Mouse (Mus musculus) heart, postnatal 4 days (tissue): ENCODE measurements at regions not wholly inside any gene's neighbourhood (a gene's known extent, or its start where the extent isn't known, plus 50 kb on each side); places are given as distances from the start of the nearest gene placed in this dataset.

Experiments
- DNase-seq: peaks from one replicate; pipeline ENCODE4 v3.0.0; 2021

GRCm38 (mm10) chrX:9738904-9739303, 76.1 kb upstream of the Dynlt3 start:
- DNase-seq: no peak

- no peak for DNase-seq
Measured at GRCm38 (mm10) chrX:9742518-9742917, 79.7 kb upstream of the Dynlt3 start.

DNA sequence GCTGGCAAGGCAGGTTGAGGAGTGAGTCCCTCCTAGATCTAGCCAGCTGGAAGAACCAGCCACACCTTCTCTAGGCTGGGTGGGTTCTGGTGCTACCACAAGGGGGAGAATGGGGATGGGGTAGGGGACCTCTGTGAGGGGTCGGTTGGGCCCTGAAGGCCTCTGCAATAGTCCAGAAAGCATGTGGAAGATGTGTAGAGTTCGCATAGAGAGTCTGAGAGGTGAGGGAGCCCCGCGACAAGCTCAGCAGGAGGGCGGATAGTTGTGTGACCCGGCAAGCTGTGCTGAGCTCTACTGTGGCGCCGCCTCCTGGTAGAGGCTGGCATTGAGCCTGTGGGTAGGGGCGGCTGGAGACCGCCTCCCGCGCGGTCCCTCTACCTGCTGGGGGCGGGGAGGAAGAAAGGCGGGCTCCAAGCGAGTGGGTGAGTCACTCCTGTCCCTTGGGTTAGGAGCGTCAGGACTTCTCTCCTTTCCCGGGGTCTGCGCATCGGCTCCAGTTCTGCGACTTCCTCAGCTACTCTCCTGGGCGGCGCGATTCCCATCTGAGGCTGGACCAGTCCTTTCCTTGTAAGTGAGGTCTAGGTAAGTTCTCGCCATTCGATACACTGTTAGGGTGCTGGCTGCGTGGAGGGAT, 84.6 kb upstream of the Dynlt3 start:
- DNase-seq: peak; percentile 22

GRCm38 (mm10) chrX:9752954-9753572, 90.3 kb upstream of the Dynlt3 start:
- no peak for DNase-seq

DNA sequence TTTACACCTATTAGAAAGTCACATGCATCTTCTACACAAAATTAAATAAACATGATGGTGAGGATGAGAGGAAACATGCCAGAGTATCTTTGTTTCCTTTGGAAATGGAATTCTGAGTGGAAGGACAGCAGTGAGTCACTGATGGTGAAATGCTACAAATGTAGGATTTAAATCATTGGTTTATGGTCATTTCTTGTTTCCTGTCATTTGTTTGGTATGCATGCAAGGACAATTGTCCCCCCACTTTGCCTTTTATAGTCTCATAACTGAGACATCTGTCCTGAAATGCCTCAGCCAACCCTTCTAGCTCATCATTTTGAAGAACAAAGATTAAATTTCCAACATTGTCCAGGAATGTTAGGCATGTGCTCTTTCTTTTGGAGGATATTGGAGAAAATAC, 77.2 kb upstream of the Hypm start:
- no peak for DNase-seq

GRCm38 (mm10) chrX:9777498-9777897, 69.2 kb upstream of the Hypm start:
- no peak for DNase-seq

DNA sequence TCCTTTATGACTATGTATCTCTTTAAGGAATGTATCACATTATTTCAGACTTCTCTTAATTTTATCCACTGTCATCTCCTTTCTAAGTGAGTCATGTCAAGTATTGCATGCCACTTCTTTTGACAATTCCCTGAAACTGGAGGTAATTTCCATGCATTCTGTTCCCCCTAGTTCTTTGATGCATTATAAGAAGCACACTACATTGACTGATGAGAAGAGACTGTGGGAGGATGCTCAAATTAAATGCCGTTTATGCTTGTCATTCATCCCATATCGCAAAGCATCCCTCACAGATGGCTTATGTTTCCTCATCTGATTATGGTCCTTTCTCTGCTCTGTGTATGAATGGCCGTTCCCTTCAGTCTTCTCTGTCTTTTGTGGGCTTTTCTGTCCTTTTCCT, 57.2 kb upstream of the Hypm start:
- no peak for DNase-seq
